Mouse (Mus musculus) gastrocnemius, postnatal 4 days (tissue): ENCODE data around the gene Ube2d1. TPM values are rescaled to one million over a fixed set of nuclear protein-coding genes. Genes with fewer than 3 reads are reported as not detected.

Experiments used
- DNase-seq, 2 experiments: peaks; one replicate each; pipeline ENCODE4 v3.0.0; 2021 to 2022; ENCODE audit warnings: low spot score in 2 of 2, mixed read lengths in 2 of 2
- total RNA-seq, 2 experiments: library from RNA; stranded (reverse); gene quantifications; 2 replicates each; pipeline ENCODE4 v1.2.3; 2021

Ube2d1 gene
- total RNA-seq, 2 experiments from 2014 or later = 71.0 to 88.4 TPM

DNA sequence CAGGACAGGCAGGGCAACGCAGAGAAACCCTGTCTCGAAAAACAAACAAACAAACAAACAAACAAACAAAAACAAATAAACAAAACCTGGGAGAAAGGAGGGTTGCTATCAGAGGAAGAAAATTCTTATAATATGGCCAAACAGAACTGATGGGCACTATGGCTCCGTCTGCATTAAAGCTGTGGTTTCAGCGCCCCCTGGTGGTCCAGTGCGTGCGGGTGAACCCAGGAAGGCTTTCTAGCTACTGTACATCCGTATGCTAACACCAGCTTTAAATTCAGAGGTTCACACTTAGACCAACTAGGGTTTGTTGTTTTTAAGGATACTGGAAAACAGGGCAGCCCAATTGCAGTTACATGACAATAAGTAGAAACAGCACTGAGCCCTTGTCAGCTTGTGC, 59.2 kb downstream of the Ube2d1 start:
- peak; percentile 74 to 88 for DNase-seq

GRCm38 (mm10) chr10:71223101-71223500, 62.0 kb downstream of the Ube2d1 start:
- DNase-seq = no peak

GRCm38 (mm10) chr10:71222639-71223038, 62.4 kb downstream of the Ube2d1 start:
- no peak for DNase-seq

DNA sequence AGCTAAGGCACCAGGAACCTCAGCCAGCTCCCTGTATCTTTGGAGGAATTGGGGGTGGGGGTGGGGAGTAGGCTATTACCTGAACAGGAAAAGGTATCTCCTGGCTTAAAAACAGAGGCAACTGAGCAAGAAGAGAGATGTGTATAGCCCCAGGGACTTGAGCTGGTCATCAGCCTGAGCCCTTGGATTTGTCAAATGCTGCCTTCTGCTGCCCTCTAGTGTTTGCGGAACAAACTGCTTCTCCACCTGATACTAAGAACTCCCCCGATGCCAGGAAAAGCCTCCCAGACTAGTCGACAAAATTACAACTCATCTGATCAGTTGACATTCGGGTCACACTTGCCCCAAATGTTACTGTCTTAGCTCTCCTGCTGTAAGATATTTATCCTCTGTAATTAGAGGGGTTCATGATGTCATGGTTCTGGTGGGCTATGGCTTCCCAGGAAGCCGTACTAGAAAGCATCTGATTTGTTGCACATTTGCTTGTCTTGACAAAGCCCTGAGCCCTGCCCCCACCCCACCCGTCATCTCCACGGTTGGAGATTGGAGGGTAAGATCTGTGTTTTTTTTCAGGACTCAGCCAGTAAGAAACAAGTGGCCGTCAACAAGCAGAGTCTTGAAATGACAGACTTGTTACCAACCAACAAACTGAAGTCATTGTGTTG, 66.7 kb downstream of the Ube2d1 start:
- peak; percentile 52 to 76 for DNase-seq

DNA sequence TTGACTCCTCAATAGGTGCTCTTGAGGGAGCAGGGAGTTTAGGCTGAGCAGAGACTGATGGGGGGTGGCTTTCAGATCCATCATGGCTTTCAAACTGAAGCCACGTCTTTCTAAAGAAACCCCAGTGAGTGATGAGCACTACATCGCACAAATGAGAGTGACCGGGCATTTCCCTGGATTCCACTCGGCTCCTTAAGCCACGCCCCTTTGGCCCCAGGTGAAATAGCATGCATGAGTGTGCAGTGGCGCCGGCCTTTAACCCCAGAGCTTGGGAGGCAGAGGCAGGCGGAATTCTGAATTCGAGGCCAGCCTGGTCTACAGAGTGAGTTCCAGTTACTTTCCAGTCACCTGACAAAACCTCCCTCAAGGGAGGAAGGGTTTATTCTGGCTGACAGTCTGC, 69.1 kb downstream of the Ube2d1 start:
- no peak for DNase-seq

Other genes with a start within 250 kb of the Ube2d1 start
- 10 to 100 TPM; 47.5 to 57.5 TPM for gene Bicc1, start 125.6 kb downstream of the Ube2d1 start, total RNA-seq
- 10 to 100 TPM; 56.9 to 57.7 TPM for gene Tfam, start 47.0 kb downstream of the Ube2d1 start, total RNA-seq
- 10 to 100 TPM; 47.2 to 50.0 TPM for gene Cisd1, start 59.7 kb upstream of the Ube2d1 start, total RNA-seq
- gene Ipmk, start 62.5 kb upstream of the Ube2d1 start, total RNA-seq = 10 to 100 TPM; 13.9 to 15.7 TPM